Mouse (Mus musculus) embryonic facial prominence, embryonic 15.5 days (tissue): Measurements from ENCODE around the gene Gm12216. TPM values are rescaled to one million over a fixed set of nuclear protein-coding genes. Genes with fewer than 3 reads are reported as not detected.
"Not testable (repeated sequence)": the region's sequence is repeated elsewhere in the genome, so short reads cannot be mapped to it uniquely, and the experiment has no call there.

ENCODE experiments used
- ATAC-seq: fragments of 200-750 bp; cut with Nextera tagmentation; 2 replicates; pipeline ENCODE4 v1.8.0; 2017; ENCODE audit warnings: low read depth, moderate TSS enrichment; ENCODE audit not compliant: insufficient number of reproducible peaks, low FRiP score, low TSS enrichment
- H3K27ac ChIP-seq: fragments of 300-500 bp; sonication (generic); replicated peaks from 2 replicates; pipeline ENCODE4 v1.5.1; 2015; ENCODE audit warnings: mild to moderate bottlenecking, inconsistent platforms
- H3K27me3 ChIP-seq: fragments of 300-500 bp; sonication (generic); 2 replicates; pipeline ENCODE4 v1.6.1; 2015; ENCODE audit warnings: inconsistent platforms
- H3K36me3 ChIP-seq: fragments of 300-500 bp; sonication (generic); 2 replicates; pipeline ENCODE4 v1.6.1; 2015; ENCODE audit warnings: mild to moderate bottlenecking, inconsistent platforms
- H3K4me1 ChIP-seq: fragments of 300-500 bp; sonication (generic); 2 replicates; pipeline ENCODE4 v1.6.1; 2015; ENCODE audit warnings: inconsistent platforms
- H3K4me2 ChIP-seq: fragments of 300-500 bp; sonication (generic); replicated peaks from 2 replicates; pipeline ENCODE4 v1.6.1; 2015; ENCODE audit warnings: mild to moderate bottlenecking, inconsistent platforms
- H3K4me3 ChIP-seq: fragments of 300-500 bp; sonication (generic); replicated peaks from 2 replicates; pipeline ENCODE4 v1.5.1; 2015; ENCODE audit warnings: mild to moderate bottlenecking, inconsistent platforms
- H3K9ac ChIP-seq: fragments of 300-500 bp; sonication (generic); 2 replicates; pipeline ENCODE4 v1.6.1; 2015; ENCODE audit warnings: inconsistent platforms
- H3K9me3 ChIP-seq: fragments of 300-500 bp; sonication (generic); replicated peaks from 2 replicates; pipeline ENCODE4 v1.6.1; 2016; ENCODE audit warnings: inconsistent platforms
- WGBS: fragments of 180-500 bp; shearing (Covaris S2); methylation state at CpG from one replicate; pipeline ENCODE4 v1.1.7; 2015; 5-methylcytosine and 5-hydroxymethylcytosine counted together
- polyA plus RNA-seq: library from polyadenylated mRNA; unstranded; fragments of >200 nt; fragmentation: Nextera tagmentation; extraction: Ambion mirVana; gene quantifications from 2 replicates; pipeline ENCODE4 v1.2.1, GENCODE M21; 2015

Gm12216 gene
- 1.3 and 1.6 TPM in 2 replicates for polyA plus RNA-seq

GRCm38 (mm10) chr11:53858761-53859580 is at the start of gene Gm12216:
Gene Gm12216, minus strand, starts transcription at chr11:53859256.
- WGBS = 9% methylated on average over 42 of the region's 50 CpGs
- Histone ChIP-seq H3K9ac (peak within 1 kb of the TSS; percentile 35), H3K4me3 (peak within 1 kb of the TSS; percentile 50), H3K4me2 (peak within 1 kb of the TSS; percentile 76)
- ATAC-seq = peak; percentile 60
- H3K4me1 ChIP-seq, H3K27me3 ChIP-seq, H3K9me3 ChIP-seq, H3K27ac ChIP-seq, H3K36me3 ChIP-seq: not testable (repeated sequence)

GRCm38 (mm10) chr11:53908686-53909085 is 49.6 kb upstream of the Gm12216 start:
- Histone ChIP-seq H3K4me3 (no peak overlapping the region), H3K27ac (no peak overlapping the region), H3K4me2 (no peak overlapping the region), H3K4me1 (no peaks in the 10 kb centered on the region), H3K9ac (no peak overlapping the region), H3K36me3 (no peaks in the 10 kb centered on the region), H3K27me3 (no peaks in the 10 kb centered on the region), H3K9me3 (no peaks in the 10 kb centered on the region)
- no peak for ATAC-seq
- 90% methylated on average over 8 of the region's 8 CpGs for WGBS

GRCm38 (mm10) chr11:53904534-53904925 is 45.5 kb upstream of the Gm12216 start:
- no peaks in the 10 kb centered on the region for H3K27me3 ChIP-seq
- no peaks in the 10 kb centered on the region for H3K4me1 ChIP-seq
- no peak for ATAC-seq
- H3K9me3 ChIP-seq = no peaks in the 10 kb centered on the region
- 74% methylated on average over 9 of the region's 9 CpGs for WGBS
- H3K9ac ChIP-seq = no peak overlapping the region
- H3K36me3 ChIP-seq = no peaks in the 10 kb centered on the region
- H3K4me2 ChIP-seq = no peak overlapping the region
- H3K4me3 ChIP-seq = no peak overlapping the region
- H3K27ac ChIP-seq = no peak overlapping the region

- H3K4me2 ChIP-seq = no peak overlapping the region
- no peak overlapping the region for H3K27ac ChIP-seq
Observed at GRCm38 (mm10) chr11:53903781-53904533, 44.9 kb upstream of the Gm12216 start.

GRCm38 (mm10) chr11:53902741-53903140 is 43.7 kb upstream of the Gm12216 start:
- ATAC-seq = no peak
- no peaks in the 10 kb centered on the region for H3K36me3 ChIP-seq
- no peaks in the 10 kb centered on the region for H3K4me1 ChIP-seq
- H3K9ac ChIP-seq = no peak overlapping the region
- 94% methylated on average over 14 of the region's 14 CpGs for WGBS
- H3K27ac ChIP-seq = no peak overlapping the region
- H3K4me3 ChIP-seq = no peak overlapping the region
- H3K4me2 ChIP-seq = no peak overlapping the region
- H3K27me3 ChIP-seq = no peaks in the 10 kb centered on the region
- no peaks in the 10 kb centered on the region for H3K9me3 ChIP-seq

More at GRCm38 (mm10) chr11:53903781-53904533, 44.9 kb upstream of the Gm12216 start:
- Histone ChIP-seq H3K4me3 (no peak overlapping the region), H3K36me3 (no peaks in the 10 kb centered on the region), H3K9me3 (no peaks in the 10 kb centered on the region), H3K9ac (no peak overlapping the region), H3K4me1 (no peaks in the 10 kb centered on the region), H3K27me3 (no peaks in the 10 kb centered on the region)
- no peak for ATAC-seq
- 33% methylated on average over 16 of the region's 16 CpGs for WGBS

GRCm38 (mm10) chr11:53900991-53901390 is 41.9 kb upstream of the Gm12216 start:
- Histone ChIP-seq H3K4me1 (no peaks in the 10 kb centered on the region), H3K27ac (no peak overlapping the region), H3K36me3 (no peaks in the 10 kb centered on the region), H3K27me3 (no peaks in the 10 kb centered on the region), H3K9ac (no peak overlapping the region), H3K4me2 (no peak overlapping the region), H3K9me3 (no peaks in the 10 kb centered on the region), H3K4me3 (no peak overlapping the region)
- no peak for ATAC-seq
- WGBS = 38% methylated on average over 1 of the region's 1 CpGs

GRCm38 (mm10) chr11:53899981-53900380 is 40.9 kb upstream of the Gm12216 start:
- H3K36me3 ChIP-seq = no peaks in the 10 kb centered on the region
- no peaks in the 10 kb centered on the region for H3K9me3 ChIP-seq
- ATAC-seq = no peak
- H3K4me1 ChIP-seq = no peaks in the 10 kb centered on the region
- no peak overlapping the region for H3K9ac ChIP-seq
- no peaks in the 10 kb centered on the region for H3K27me3 ChIP-seq
- H3K4me2 ChIP-seq = no peak overlapping the region
- WGBS = 85% methylated on average over 6 of the region's 6 CpGs
- H3K27ac ChIP-seq = no peak overlapping the region
- no peak overlapping the region for H3K4me3 ChIP-seq

GRCm38 (mm10) chr11:53899004-53899403 is 39.9 kb upstream of the Gm12216 start:
- H3K4me2 ChIP-seq = no peak overlapping the region
- no peaks in the 10 kb centered on the region for H3K4me1 ChIP-seq
- no peaks in the 10 kb centered on the region for H3K27me3 ChIP-seq
- no peak overlapping the region for H3K9ac ChIP-seq
- no peak overlapping the region for H3K4me3 ChIP-seq
- no peaks in the 10 kb centered on the region for H3K9me3 ChIP-seq
- H3K27ac ChIP-seq = no peak overlapping the region
- no peak for ATAC-seq
- no peaks in the 10 kb centered on the region for H3K36me3 ChIP-seq
- 50% methylated on average over 3 of the region's 3 CpGs for WGBS

- Histone ChIP-seq H3K4me3 (no peak overlapping the region), H3K4me2 (no peak overlapping the region), H3K4me1 (no peaks in the 10 kb centered on the region), H3K9me3 (no peaks in the 10 kb centered on the region), H3K27ac (no peak overlapping the region), H3K9ac (no peak overlapping the region), H3K36me3 (no peaks in the 10 kb centered on the region), H3K27me3 (no peaks in the 10 kb centered on the region)
- no peak for ATAC-seq
- WGBS = 46% methylated on average over 6 of the region's 6 CpGs
Observed at GRCm38 (mm10) chr11:53896935-53897334, 37.9 kb upstream of the Gm12216 start.

- H3K36me3 ChIP-seq = no peaks in the 10 kb centered on the region
- H3K27me3 ChIP-seq = no peaks in the 10 kb centered on the region
- H3K9ac ChIP-seq = no peak overlapping the region
- H3K4me2 ChIP-seq = no peak overlapping the region
- no peaks in the 10 kb centered on the region for H3K9me3 ChIP-seq
- no peak for ATAC-seq
- no peak overlapping the region for H3K27ac ChIP-seq
- peaks cover 12% of the 10 kb centered on the region; the same call in 1 of the 2 replicates for H3K4me1 ChIP-seq
- WGBS = 65% methylated on average over 2 of the region's 2 CpGs
- no peak overlapping the region for H3K4me3 ChIP-seq
Observed at GRCm38 (mm10) chr11:53893451-53893850, 34.4 kb upstream of the Gm12216 start.

GRCm38 (mm10) chr11:53892716-53893416 is 33.8 kb upstream of the Gm12216 start:
- Histone ChIP-seq H3K27ac (no peak overlapping the region), H3K36me3 (no peaks in the 10 kb centered on the region), H3K27me3 (no peaks in the 10 kb centered on the region), H3K4me3 (no peak overlapping the region), H3K4me2 (no peak overlapping the region), H3K4me1 (peaks cover 12% of the 10 kb centered on the region; the same call in 1 of the 2 replicates), H3K9me3 (no peaks in the 10 kb centered on the region), H3K9ac (no peak overlapping the region)
- ATAC-seq = no peak
- WGBS = 42% methylated on average over 9 of the region's 9 CpGs
